Mouse (Mus musculus) MEL (cell line): ENCODE results near the gene Nelfe.

ENCODE experiments used
- POLR2A ChIP-seq, 2 experiments: IDR thresholded peaks; 2 replicates each; pipeline ENCODE4 v1.6.1; 2011 to 2012; ENCODE audit warnings: low read length in 2 of 2, mild to moderate bottlenecking in 2 of 2, control low read depth in 1 of 2, improper control_type of control experiment in 1 of 2, low read depth in 1 of 2, moderate library complexity in 1 of 2; ENCODE audit not compliant: control insufficient read depth in 1 of 2, insufficient read depth in 1 of 2, poor library complexity in 1 of 2
- RAD21 ChIP-seq: IDR thresholded peaks from 2 replicates; pipeline ENCODE4 v1.6.1; 2011; ENCODE audit warnings: mild to moderate bottlenecking, low read depth, low read length, improper control_type of control experiment

- TF ChIP-seq POLR2A (IDR thresholded peaks at IDR 0.05; ENCODE audit: control insufficient read depth in 1 of 2, insufficient read depth in 1 of 2, low read depth in 1 of 2, low read length in 2 of 2, poor library complexity in 1 of 2) (no peak; a peak in 2 of 4 replicates), RAD21 (no peak)
Observed at GRCm38 (mm10) chr17:34897373-34898159, 47.4 kb downstream of the Nelfe start.
